Mouse (Mus musculus): ENCODE measurements around the gene Gm17124. TPM values are rescaled to one million over a fixed set of nuclear protein-coding genes. Genes with fewer than 3 reads are reported as not detected.
"Not testable (repeated sequence)": the region's sequence is repeated elsewhere in the genome, so short reads cannot be mapped to it uniquely, and the experiment has no call there.

Gene Gm17124
- total RNA-seq (2021) = not detected
- long read RNA-seq, experiment 1 = 0 reads
- long read RNA-seq, experiment 2 = 0 reads

DNA sequence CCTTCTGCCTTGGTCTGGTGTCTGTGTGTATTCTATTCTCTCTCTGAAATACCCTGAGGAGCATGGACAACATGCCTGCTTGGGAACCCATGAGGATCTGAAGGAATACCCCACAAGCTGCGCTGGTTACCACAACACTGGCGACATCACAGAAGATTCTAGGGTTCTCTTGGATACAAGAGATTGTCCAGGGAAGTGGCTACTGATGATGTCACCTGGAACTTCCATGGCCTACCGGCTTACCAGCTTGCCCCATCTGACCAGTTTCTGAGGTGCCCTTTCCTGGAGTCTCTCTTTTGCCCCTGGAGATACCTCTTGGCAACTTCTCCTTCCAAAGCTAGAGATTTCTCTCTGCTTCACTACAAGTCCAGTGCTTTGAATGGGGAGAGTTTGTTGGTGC is at the start of gene Gm17124:
TSS of gene Gm17124 (minus strand) at position 101 of the 400 bp plus-strand sequence.
- DNase-seq = not testable (repeated sequence)

DNA sequence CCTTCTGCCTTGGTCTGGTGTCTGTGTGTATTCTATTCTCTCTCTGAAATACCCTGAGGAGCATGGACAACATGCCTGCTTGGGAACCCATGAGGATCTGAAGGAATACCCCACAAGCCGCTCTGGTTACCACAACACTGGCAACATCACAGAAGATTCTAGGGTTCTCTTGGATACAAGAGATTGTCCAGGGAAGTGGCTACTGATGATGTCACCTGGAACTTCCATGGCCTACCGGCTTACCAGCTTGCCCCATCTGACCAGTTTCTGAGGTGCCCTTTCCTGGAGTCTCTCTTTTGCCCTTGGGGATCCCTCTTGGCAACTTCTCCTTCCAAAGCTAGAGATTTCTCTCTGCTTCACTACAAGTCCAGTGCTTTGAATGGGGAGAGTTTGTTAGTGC is 42.1 kb upstream of the Gm17124 start, which contains the start of gene Gm3633:
TSS of gene Gm3633 (minus strand) at position 101 of the 400 bp plus-strand sequence.
- DNase-seq = not testable (repeated sequence)

Small RNA genes lying within 50 kb of the gene (microRNA-seq; reads per million reads assigned to microRNA genes)
- gene Gm23620 (ENCODE audit: borderline replicate concordance in 2 of 2) = 0 reads per million in 2 experiments
- gene Gm25228 (ENCODE audit: borderline replicate concordance in 2 of 2) = 0 reads per million in 2 experiments

Other genes with a start within 250 kb of the Gm17124 start
- gene Gm8005, start 160.2 kb downstream of the Gm17124 start, total RNA-seq (2021) = not detected
- not detected for gene Gm8011, start 136.0 kb downstream of the Gm17124 start, total RNA-seq (2021)
- not detected for gene Gm8020, start 97.5 kb downstream of the Gm17124 start, total RNA-seq (2021)
- gene Gm8024, start 75.6 kb downstream of the Gm17124 start, total RNA-seq (2021) = not detected
- not detected for gene Gm3633, start 42.0 kb upstream of the Gm17124 start, total RNA-seq (2021)
- not detected for gene Gm10378, start 56.1 kb upstream of the Gm17124 start, total RNA-seq (2021)
- gene Gm3015, start 168.9 kb upstream of the Gm17124 start, total RNA-seq (2021) = not detected
- not detected for gene Gm10377, start 198.1 kb upstream of the Gm17124 start, total RNA-seq (2021)

Data from gastrocnemius, postnatal 25 days (tissue).